Mouse (Mus musculus): ENCODE measurements around the gene Srsf7. TPM values are rescaled to one million over a fixed set of nuclear protein-coding genes. Genes with fewer than 3 reads are reported as not detected.

The Srsf7 gene
- total RNA-seq, 1 experiment from 2014 or later = 131 TPM

DNA sequence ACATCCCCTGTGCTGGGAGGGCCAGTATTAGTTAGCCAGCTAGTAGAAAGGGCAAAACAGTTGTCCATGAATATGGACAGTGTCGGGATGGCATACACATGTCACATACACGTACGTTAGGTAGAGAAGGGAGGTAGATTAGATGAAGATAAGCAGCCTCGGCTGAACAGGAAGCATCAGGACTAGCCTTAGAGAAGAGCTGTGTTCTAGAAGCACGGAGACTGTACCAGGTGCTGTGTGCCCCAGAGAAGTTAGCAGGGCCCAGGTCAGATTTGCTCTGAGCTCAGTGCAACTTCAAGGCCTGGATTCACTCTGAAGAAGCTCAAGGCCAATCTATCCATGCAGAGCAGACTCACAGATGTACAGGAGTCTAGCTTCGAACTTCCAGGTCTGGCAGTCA is 49.6 kb downstream of the Srsf7 start:
- DNase-seq = no peak

DNA sequence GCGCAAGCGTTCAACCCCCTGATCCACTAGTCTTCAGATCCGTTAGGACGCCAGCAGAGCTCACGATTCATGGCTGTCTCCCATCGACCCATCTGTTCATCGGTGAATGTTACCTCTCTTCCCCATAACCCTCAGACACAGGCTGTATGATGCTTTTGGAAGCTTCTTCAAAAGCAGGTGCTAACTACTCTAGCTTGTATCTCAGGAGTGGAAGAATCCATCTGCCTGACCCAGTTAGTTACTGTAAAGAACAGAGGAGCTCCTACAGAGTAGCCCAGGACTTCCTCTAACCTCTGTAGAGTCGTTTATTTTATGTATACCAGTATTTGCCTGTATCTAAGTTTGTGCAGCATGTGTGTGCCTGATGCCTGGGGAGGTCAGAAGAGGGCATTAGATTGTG is 50.2 kb downstream of the Srsf7 start:
- DNase-seq = no peak

DNA sequence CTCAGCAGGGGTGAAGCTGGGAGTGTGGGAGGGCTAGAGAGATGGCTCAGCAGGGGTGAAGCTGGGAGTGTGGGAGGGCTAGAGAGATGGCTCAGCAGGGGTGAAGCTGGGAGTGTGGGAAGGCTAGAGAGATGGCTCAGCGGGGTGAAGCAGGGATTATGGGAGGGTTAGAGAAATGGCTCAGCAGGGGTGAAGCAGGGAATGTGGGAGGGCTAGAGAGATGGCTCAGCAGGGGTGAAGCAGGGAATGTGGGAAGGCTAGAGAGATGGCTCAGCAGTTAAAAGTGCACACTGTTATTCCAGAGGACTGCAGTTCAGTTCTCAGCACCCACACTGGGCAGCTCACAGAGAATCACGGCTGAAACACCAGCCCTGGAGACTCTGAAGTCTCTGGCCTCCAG is 53.5 kb downstream of the Srsf7 start:
- no peak for DNase-seq

DNA sequence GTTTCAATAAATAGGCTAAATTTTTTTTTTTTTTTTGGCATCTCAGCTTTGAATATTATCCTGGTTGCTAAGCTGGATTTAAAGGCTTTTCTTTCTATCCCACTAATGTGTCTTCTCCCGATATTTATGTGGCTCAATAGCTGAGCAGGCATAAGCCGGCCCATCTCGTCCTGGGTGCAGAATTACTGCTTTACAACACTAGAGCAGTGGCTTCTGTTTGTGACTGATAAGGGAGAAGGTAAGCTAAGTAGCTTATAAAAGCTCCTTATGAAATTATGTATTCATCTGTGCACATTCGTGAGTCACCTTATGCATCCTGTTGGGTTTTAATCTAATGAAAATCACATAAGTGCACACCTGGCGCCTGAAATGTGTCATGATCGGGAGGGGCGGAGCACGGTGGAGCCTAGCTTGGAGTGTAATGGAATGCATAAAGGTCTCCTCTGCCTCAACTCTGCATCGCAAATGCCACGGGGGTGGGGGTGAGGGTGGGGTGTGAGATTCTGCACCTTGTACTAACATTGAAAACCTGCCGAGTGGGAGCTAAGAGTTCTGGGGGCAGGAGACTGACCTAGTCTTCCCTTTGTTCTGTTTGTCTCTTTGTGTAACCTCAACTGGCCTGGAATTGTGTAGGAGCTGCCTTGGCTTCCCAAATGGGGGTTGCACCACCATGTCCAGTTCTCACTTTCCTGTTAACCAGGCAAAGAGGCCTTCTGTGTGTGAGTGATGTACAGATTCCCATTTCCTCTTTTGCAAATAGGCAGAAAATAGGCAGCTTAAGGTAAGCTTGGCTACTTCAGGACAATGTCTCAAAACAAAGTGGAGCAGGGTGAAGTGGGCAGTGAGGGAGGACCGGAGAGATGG is 54.1 kb downstream of the Srsf7 start:
- no peak for DNase-seq

DNA sequence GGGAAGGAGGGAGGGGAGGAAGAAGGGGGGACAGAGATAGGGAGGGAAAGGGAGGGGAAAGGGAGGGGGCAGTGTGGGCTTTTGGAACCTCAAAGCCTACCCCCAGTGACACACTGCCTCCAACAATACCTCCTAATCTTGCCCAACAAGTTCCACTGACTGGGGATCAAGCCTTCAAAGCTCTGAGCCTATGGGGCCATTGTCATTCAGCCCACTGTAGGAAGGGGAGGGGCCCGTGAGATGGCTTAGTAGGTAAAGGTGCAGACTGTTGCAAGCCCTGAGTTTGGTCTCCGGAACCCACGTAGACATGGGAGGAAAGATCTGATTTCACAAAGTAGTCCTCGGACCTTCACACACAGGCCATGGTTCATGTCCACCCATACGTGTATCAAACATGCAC is 55.8 kb downstream of the Srsf7 start:
- DNase-seq = no peak

Other genes starting within 250 kb of the Srsf7 start
- gene Hnrnpll, start 145.0 kb downstream of the Srsf7 start, total RNA-seq (2021) = 50.6 and 54.1 TPM in 2 replicates
- 21.6 and 27.1 TPM in 2 replicates for gene Galm, start 79.8 kb downstream of the Srsf7 start, total RNA-seq (2021)
- gene Ttc39d, start 153 bp upstream of the Srsf7 start, total RNA-seq (2021) = 0.15 TPM in 1 of 2 replicates, not detected in the other
- gene Gemin6, start 17.1 kb upstream of the Srsf7 start, total RNA-seq (2021) = 8.7 and 9.3 TPM in 2 replicates
- gene Morn2, start 82.9 kb upstream of the Srsf7 start, total RNA-seq (2021) = 12.7 and 17.2 TPM in 2 replicates
- gene Dhx57, start 83.2 kb upstream of the Srsf7 start, total RNA-seq (2021) = 12.9 and 16.9 TPM in 2 replicates
- 1.1 and 2.0 TPM in 2 replicates for gene Arhgef33, start 100.1 kb upstream of the Srsf7 start, total RNA-seq (2021)
- gene Gm10190, start 166.2 kb upstream of the Srsf7 start, total RNA-seq (2021) = 1.4 TPM in 1 of 2 replicates, not detected in the other

Data from adrenal gland, postnatal 14 days (tissue).